Mouse (Mus musculus): Measurements from ENCODE around the gene Gm16451. TPM values are rescaled to one million over a fixed set of nuclear protein-coding genes. Genes with fewer than 3 reads are reported as not detected.
"Not testable (repeated sequence)": the region's sequence is repeated elsewhere in the genome, so short reads cannot be mapped to it uniquely, and the experiment has no call there.

Gene Gm16451
- total RNA-seq (2014; rRNA removed) (not detected in 2 replicates), polyA plus RNA-seq (2012; rRNA removed) (not detected in 2 replicates)

DNA sequence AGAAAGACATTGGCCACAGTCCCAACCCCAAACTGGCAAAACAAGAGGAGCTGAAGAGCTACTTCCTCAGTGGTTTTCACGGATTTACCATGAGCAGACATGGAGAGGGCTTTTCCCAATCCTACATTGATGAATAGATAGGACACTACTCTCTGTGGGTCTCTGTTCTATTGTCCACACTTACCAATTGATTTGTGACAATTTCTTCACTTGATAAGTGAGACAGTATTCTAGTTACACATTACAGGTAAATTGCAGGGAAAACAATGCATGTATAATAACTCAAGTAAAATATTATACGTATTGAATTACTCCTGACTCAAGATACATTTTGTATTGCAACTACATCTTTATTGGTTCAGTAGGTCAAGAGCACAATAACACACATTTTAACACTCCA is at the start of gene Gm16451:
Gene Gm16451, minus strand, starts transcription at position 101 of the 400 bp plus-strand sequence.
- not testable (repeated sequence) for H3K4me3 ChIP-seq (ENCODE audit: insufficient read depth, low read depth, low read length); H3K9ac ChIP-seq (ENCODE audit: low read depth, low read length); DNase-seq (ENCODE audit: extremely low read depth, low read depth, low spot score); H3K36me3 ChIP-seq (ENCODE audit: control insufficient read depth, insufficient read depth, low read length); H3K4me1 ChIP-seq (ENCODE audit: control insufficient read depth, insufficient read depth, low read length); H3K27me3 ChIP-seq (ENCODE audit: control insufficient read depth, insufficient read depth, low read length); H3K27ac ChIP-seq (replicated peaks; ENCODE audit: insufficient read depth, low read depth, low read length); H3K79me2 ChIP-seq (ENCODE audit: control insufficient read depth, insufficient read depth, low read length)
- WGBS, result no CpG with 5 or more reads among the region's 2 CpGs

DNA sequence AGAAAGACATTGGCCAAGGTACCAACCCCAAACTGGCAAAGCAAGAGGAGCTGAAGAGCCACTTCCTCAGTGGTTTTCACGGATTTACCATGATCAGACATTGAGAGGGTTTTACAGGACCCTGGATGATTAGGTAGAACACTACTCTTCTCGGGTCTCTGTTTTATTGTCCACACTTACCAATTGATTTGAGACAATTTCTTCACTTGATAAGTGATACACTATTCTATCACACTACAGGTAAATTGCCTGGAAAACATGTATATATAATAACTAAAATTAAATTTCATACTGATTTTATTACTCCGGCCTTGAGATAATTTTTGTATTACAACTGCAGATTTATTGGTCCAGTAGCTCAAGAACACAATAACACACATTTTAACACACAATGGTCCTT is 45.9 kb upstream of the Gm16451 start, which contains the start of gene Vmn1r142:
Gene Vmn1r142, minus strand, starts transcription at position 101 of the 400 bp plus-strand sequence.
- H3K9ac ChIP-seq (ENCODE audit: low read depth, low read length); H3K27ac ChIP-seq (replicated peaks; ENCODE audit: insufficient read depth, low read depth, low read length); H3K4me1 ChIP-seq (ENCODE audit: control insufficient read depth, insufficient read depth, low read length); H3K79me2 ChIP-seq (ENCODE audit: control insufficient read depth, insufficient read depth, low read length); H3K36me3 ChIP-seq (ENCODE audit: control insufficient read depth, insufficient read depth, low read length); H3K27me3 ChIP-seq (ENCODE audit: control insufficient read depth, insufficient read depth, low read length); H3K4me3 ChIP-seq (ENCODE audit: insufficient read depth, low read depth, low read length); DNase-seq (ENCODE audit: extremely low read depth, low read depth, low spot score): not testable (repeated sequence)
- WGBS, result no CpG with 5 or more reads among the region's 3 CpGs

DNA sequence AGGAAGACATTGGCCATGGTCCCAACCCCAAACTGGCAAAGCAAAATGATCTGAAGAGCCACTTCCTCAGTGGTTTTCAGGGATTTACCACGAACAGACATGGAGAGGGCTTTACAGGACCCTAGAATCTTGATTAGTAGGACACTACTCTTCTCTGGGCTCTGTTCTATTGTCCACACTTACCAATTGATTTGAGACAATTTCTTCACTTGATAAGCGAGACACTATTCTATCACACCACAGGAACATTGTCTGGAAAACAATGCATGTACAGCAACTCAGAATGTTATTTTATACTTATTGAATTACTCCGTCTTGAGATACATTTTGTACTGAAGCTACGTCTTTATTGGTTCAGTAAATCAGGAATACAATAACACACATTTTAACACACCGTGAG is 16.6 kb upstream of the Gm16451 start, which contains the start of gene Gm10666:
Gene Gm10666, minus strand, starts transcription at position 101 of the 400 bp plus-strand sequence.
- H3K27me3 ChIP-seq (ENCODE audit: control insufficient read depth, insufficient read depth, low read length); H3K4me3 ChIP-seq (ENCODE audit: insufficient read depth, low read depth, low read length); H3K79me2 ChIP-seq (ENCODE audit: control insufficient read depth, insufficient read depth, low read length); H3K36me3 ChIP-seq (ENCODE audit: control insufficient read depth, insufficient read depth, low read length); DNase-seq (ENCODE audit: extremely low read depth, low read depth, low spot score); H3K4me1 ChIP-seq (ENCODE audit: control insufficient read depth, insufficient read depth, low read length); H3K27ac ChIP-seq (replicated peaks; ENCODE audit: insufficient read depth, low read depth, low read length); H3K9ac ChIP-seq (ENCODE audit: low read depth, low read length): not testable (repeated sequence)
- no CpG with 5 or more reads among the region's 5 CpGs for WGBS

- H3K79me2 ChIP-seq (ENCODE audit: control insufficient read depth, insufficient read depth, low read length); H3K36me3 ChIP-seq (ENCODE audit: control insufficient read depth, insufficient read depth, low read length); DNase-seq (ENCODE audit: extremely low read depth, low read depth, low spot score); H3K27ac ChIP-seq (replicated peaks; ENCODE audit: insufficient read depth, low read depth, low read length); H3K27me3 ChIP-seq (ENCODE audit: control insufficient read depth, insufficient read depth, low read length); H3K4me1 ChIP-seq (ENCODE audit: control insufficient read depth, insufficient read depth, low read length); H3K9ac ChIP-seq (ENCODE audit: low read depth, low read length); H3K4me3 ChIP-seq (ENCODE audit: insufficient read depth, low read depth, low read length): not testable (repeated sequence)
- WGBS, result no CpG with 5 or more reads among the region's 7 CpGs
Observed at GRCm38 (mm10) chr7:22068757-22069156, 49.3 kb downstream of the Gm16451 start, which contains the start of gene Vmn1r139. Gene Vmn1r139 (plus strand): TSS chr7:22069057.

Other genes starting within 250 kb of the Gm16451 start
- not detected in 2 replicates for gene Gm5891, start 197.0 kb downstream of the Gm16451 start, total RNA-seq (2014; rRNA removed)
- gene Gm5891, start 197.0 kb downstream of the Gm16451 start, polyA plus RNA-seq (2012; rRNA removed), result not detected in 2 replicates
- gene Vmn1r137, start 123.7 kb downstream of the Gm16451 start, total RNA-seq (2014; rRNA removed), result not detected in 2 replicates
- gene Vmn1r137, start 123.7 kb downstream of the Gm16451 start, polyA plus RNA-seq (2012; rRNA removed), result not detected in 2 replicates
- gene Vmn1r138, start 89.3 kb downstream of the Gm16451 start, total RNA-seq (2014; rRNA removed), result not detected in 2 replicates
- gene Vmn1r138, start 89.3 kb downstream of the Gm16451 start, polyA plus RNA-seq (2012; rRNA removed), result not detected in 2 replicates
- not detected in 2 replicates for gene Gm6176, start 61.9 kb downstream of the Gm16451 start, total RNA-seq (2014; rRNA removed)
- not detected in 2 replicates for gene Gm6176, start 61.9 kb downstream of the Gm16451 start, polyA plus RNA-seq (2012; rRNA removed)
- gene Vmn1r139, start 49.2 kb downstream of the Gm16451 start, total RNA-seq (2014; rRNA removed), result not detected in 2 replicates
- gene Vmn1r139, start 49.2 kb downstream of the Gm16451 start, polyA plus RNA-seq (2012; rRNA removed), result not detected in 2 replicates
- not detected in 2 replicates for gene Gm10666, start 16.5 kb upstream of the Gm16451 start, total RNA-seq (2014; rRNA removed)
- not detected in 2 replicates for gene Gm10666, start 16.5 kb upstream of the Gm16451 start, polyA plus RNA-seq (2012; rRNA removed)
- not detected in 2 replicates for gene Vmn1r142, start 45.8 kb upstream of the Gm16451 start, total RNA-seq (2014; rRNA removed)
- gene Vmn1r142, start 45.8 kb upstream of the Gm16451 start, polyA plus RNA-seq (2012; rRNA removed), result not detected in 2 replicates
- gene Vmn1r143, start 71.1 kb upstream of the Gm16451 start, total RNA-seq (2014; rRNA removed), result not detected in 2 replicates
- not detected in 2 replicates for gene Vmn1r143, start 71.1 kb upstream of the Gm16451 start, polyA plus RNA-seq (2012; rRNA removed)
- not detected in 2 replicates for gene Gm8653, start 83.0 kb upstream of the Gm16451 start, total RNA-seq (2014; rRNA removed)
- gene Gm8653, start 83.0 kb upstream of the Gm16451 start, polyA plus RNA-seq (2012; rRNA removed), result not detected in 2 replicates
- not detected in 2 replicates for gene Gm8453, start 111.2 kb upstream of the Gm16451 start, total RNA-seq (2014; rRNA removed)
- gene Gm8453, start 111.2 kb upstream of the Gm16451 start, polyA plus RNA-seq (2012; rRNA removed), result not detected in 2 replicates
- gene Gm4187, start 211.5 kb upstream of the Gm16451 start, total RNA-seq (2014; rRNA removed), result not detected in 2 replicates
- gene Gm4187, start 211.5 kb upstream of the Gm16451 start, polyA plus RNA-seq (2012; rRNA removed), result not detected in 2 replicates

Measured in liver, adult 2 months (tissue).